Mouse (Mus musculus) heart, adult 9 months (tissue): ENCODE measurements around the gene Lsm2.
"Not testable (repeated sequence)": the region's sequence is repeated elsewhere in the genome, so short reads cannot be mapped to it uniquely, and the experiment has no call there.

Source experiments
- DNase-seq, 2 experiments: peaks; one replicate each; pipeline ENCODE4 v3.0.0; 2022; ENCODE audit warnings: low spot score in 2 of 2

Lsm2 gene

GRCm38 (mm10) chr17:34982328-34982727 lies 666 bp downstream of the Lsm2 start:
- no peak for DNase-seq

GRCm38 (mm10) chr17:34984218-34984617 lies 2.6 kb downstream of the Lsm2 start:
- DNase-seq, result no peak

GRCm38 (mm10) chr17:34994751-34995150 lies 13.1 kb downstream of the Lsm2 start:
- DNase-seq, result no peak

- DNase-seq, result not testable (repeated sequence)
These were observed 13.5 kb downstream of the Lsm2 start for GRCm38 (mm10) chr17:34995192-34995591.

- DNase-seq, result not testable (repeated sequence)
These were observed 14.3 kb downstream of the Lsm2 start for GRCm38 (mm10) chr17:34995927-34996326.

- DNase-seq, result no peak
These were observed 14.9 kb downstream of the Lsm2 start for GRCm38 (mm10) chr17:34996411-34997141.

- no peak for DNase-seq
These were observed 15.5 kb downstream of the Lsm2 start for GRCm38 (mm10) chr17:34997142-34997483.

GRCm38 (mm10) chr17:34998526-34999430 lies 17.1 kb downstream of the Lsm2 start:
- DNase-seq, result no peak

GRCm38 (mm10) chr17:34999871-35000716 lies 18.4 kb downstream of the Lsm2 start:
- DNase-seq, result not testable (repeated sequence)

- peak; percentile 90 for DNase-seq
These were observed 19.2 kb downstream of the Lsm2 start, which contains the start of gene Vars for GRCm38 (mm10) chr17:35000717-35001451. Gene Vars (plus strand): TSS chr17:35000987.

GRCm38 (mm10) chr17:35001452-35002152 lies 19.9 kb downstream of the Lsm2 start:
- peak in 1 of 2 experiments; percentile 31 for DNase-seq

- no peak for DNase-seq
These were observed 20.6 kb downstream of the Lsm2 start for GRCm38 (mm10) chr17:35002153-35002865.

GRCm38 (mm10) chr17:35003022-35003838 lies 21.6 kb downstream of the Lsm2 start:
- no peak for DNase-seq

- no peak for DNase-seq
These were observed 22.5 kb downstream of the Lsm2 start for GRCm38 (mm10) chr17:35004075-35004717.

- DNase-seq, result no peak
These were observed 23.5 kb downstream of the Lsm2 start for GRCm38 (mm10) chr17:35005158-35005557.

- DNase-seq, result not testable (repeated sequence)
These were observed 24.2 kb downstream of the Lsm2 start for GRCm38 (mm10) chr17:35005902-35006301.

- DNase-seq, result no peak
These were observed 25.8 kb downstream of the Lsm2 start for GRCm38 (mm10) chr17:35007387-35007991.

- no peak for DNase-seq
These were observed 27.9 kb downstream of the Lsm2 start for GRCm38 (mm10) chr17:35009586-35009985.
